Mouse (Mus musculus): ENCODE measurements around the gene Pax5.

Gene Pax5

GRCm38 (mm10) chr4:44664004-44664766, 46.1 kb downstream of the Pax5 start:
- peak; percentile 23 for DNase-seq

DNA sequence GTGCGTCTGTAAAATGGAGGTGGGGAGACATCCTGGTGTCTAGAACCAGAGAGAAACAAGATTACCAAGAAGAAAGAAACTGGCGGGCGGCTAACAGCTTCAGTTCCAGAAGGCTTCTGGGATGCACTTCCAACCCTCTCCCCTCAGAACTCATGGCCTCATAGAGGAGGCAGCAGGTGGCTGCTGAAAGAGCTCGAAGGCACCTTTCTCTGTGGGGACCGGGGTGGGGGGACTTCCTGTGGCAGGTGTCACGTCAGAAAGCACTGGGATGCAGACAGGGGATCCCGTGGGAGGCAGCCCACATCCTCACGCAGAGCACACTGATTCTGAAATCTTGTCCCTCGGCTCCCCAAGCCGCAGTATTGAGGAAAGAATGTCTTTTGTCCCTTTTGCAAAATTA, 46.8 kb downstream of the Pax5 start:
- DNase-seq = no peak

- DNase-seq = no peak
Measured at GRCm38 (mm10) chr4:44645181-44645580, 65.1 kb downstream of the Pax5 start.

GRCm38 (mm10) chr4:44641831-44642587, 68.3 kb downstream of the Pax5 start:
- no peak for DNase-seq

DNA sequence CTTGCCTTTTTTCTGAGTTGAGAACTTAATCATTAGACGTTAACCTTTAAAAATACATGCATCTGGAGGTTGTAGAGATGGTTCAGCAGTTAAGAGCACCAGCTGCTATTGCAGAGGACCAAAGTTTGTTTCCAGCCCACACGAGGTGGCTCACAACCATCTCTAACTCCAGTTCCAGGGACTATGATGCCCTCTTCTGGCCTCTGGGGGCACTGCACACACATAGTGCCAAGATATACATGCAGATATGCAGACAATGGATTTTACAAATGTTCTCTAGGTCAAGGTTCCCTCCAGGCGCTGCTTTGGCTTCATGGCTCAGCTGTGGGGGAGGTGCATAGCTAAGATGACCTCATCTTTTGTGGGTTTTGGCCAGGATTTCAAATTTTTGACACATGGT, 74.7 kb downstream of the Pax5 start:
- no peak for DNase-seq

DNA sequence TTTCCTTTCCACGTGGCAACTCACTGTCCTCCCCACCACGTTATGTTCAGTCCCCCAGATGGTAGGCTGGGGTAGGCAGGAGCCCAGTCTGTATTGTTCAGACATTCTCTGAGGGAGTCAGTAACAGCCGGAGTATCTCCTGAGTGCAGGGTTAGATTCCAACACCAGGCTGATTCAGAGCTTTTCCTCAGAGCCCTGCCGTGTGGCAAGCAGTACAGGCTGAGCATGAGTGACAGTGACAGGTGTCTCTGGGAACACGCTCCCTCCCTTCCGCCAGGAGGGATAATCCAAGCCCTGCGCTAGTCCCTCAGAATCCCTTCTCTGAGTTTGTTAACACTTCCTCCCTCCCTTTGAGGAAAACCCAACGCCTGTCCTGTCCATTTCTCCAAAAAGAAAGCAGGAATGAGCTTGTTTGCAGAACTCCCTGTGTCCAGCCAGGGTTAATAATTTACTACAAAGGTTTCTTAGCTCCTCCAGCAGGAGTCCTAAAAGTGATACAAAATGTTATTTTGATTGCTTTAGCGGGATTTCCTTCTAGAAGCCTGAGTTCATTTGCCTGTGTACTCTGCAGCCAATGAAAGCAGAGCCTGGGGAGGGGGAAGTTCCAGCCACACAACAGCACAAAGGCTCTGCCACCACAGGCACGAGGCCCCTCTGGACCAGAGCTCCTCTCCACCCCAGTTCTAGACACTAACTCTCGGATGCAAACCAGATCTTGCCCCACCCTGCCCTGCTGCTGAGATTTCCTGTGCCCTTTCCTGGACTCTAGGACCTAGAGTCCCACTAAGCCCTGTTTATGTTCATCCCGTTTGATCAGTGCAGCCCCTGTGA, 76.4 kb downstream of the Pax5 start:
- DNase-seq = no peak

- no peak for DNase-seq
Measured at GRCm38 (mm10) chr4:44630059-44630458, 80.2 kb downstream of the Pax5 start.

DNA sequence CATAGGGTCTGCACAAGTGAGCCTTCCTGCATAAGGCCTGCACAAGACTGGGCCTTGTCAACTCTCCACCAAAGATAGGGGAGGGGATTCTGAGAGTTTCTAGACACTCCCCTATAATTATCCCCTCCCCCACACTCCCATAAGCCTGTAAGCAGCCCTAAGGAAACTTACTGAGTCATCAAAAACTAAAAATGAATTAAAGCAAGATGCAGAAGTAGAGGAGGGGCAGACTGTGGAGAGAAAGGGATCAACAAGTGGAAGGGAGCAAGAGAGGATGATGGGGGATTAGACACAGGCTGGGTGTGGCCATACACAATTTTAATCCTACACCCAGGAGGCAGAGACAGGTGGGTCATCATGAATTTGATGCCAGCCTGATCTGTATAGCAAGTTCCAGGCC, 82.4 kb downstream of the Pax5 start:
- DNase-seq = no peak

DNA sequence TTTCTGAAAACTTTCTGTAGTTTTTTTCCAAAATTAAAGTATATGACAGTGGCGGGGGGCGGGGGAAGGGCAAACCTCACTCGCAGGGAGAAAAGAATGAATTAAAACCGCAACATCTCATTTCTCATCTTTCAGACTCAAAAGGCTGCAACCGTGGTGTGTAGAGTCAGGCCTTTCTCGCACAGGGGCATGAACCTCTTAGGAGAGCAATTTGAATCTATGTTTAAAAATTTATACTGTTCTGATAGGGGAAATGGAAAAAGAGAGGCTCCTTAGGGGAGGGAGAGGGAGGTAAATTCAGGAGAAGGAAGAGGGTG, 85.2 kb downstream of the Pax5 start:
- no peak for DNase-seq

GRCm38 (mm10) chr4:44624232-44625107, 85.8 kb downstream of the Pax5 start:
- DNase-seq = no peak

- no peak for DNase-seq
Measured at GRCm38 (mm10) chr4:44623435-44623727, 86.9 kb downstream of the Pax5 start.

GRCm38 (mm10) chr4:44622682-44623434, 87.4 kb downstream of the Pax5 start:
- DNase-seq = no peak

- no peak for DNase-seq
Measured at GRCm38 (mm10) chr4:44620241-44620640, 90.0 kb downstream of the Pax5 start.

DNA sequence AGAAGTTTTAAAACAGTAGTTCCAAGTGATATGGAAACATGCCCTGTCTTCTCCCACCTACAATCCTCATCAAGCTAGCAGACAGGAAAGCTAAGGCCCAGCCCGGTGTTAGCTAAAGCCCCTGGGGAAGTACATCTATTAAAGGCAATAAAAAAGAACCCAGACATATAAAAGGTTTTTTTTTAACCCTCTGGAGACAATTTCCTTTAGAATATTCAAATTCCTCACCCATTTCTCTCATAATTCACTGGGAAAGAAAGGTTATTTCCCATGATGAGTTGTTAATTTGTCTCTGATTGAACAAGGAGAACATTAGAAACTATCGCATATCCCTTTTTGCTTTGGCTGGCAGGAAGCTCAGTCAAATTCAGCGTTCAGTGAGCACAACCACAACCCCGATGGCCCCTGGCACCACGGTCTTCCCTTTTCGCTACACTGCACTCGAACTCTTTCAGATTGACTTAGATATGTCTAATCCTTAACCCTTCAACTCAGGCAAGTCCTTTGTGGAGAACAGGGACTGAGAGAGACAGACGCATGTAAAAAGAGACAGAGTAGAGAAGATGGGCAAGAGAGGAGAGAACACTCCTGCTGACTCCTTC, 96.1 kb downstream of the Pax5 start:
- DNase-seq = no peak

GRCm38 (mm10) chr4:44612392-44612791, 97.9 kb downstream of the Pax5 start:
- DNase-seq = no peak

GRCm38 (mm10) chr4:44605453-44605852, 104.8 kb downstream of the Pax5 start:
- DNase-seq = no peak

DNA sequence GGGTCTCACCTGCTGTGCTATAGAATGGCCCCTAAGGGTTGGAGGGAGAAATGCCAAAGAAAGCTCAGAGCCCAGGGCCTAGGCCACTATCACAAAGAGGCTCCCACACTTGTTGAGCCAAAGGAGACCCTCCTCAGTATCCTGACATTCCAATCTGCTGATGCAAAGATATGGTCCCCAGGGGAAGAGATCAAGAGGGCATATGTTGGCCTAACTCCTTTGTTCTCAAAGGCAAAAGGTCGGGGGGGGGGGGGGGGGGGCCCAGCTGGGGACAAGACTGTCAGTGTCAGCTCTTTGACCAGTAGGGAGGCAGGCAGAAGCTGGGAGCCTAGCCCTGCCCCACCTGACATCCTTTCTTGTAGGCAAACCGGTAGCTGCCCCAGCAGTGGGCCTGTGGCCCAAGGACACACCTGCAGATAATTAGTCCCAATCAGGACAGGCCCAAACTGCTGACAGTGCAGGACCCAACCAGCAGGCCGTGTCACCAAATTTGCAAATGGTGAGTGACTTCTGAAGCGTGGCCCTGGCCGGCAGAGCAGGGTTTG, 108.0 kb downstream of the Pax5 start:
- no peak for DNase-seq

DNA sequence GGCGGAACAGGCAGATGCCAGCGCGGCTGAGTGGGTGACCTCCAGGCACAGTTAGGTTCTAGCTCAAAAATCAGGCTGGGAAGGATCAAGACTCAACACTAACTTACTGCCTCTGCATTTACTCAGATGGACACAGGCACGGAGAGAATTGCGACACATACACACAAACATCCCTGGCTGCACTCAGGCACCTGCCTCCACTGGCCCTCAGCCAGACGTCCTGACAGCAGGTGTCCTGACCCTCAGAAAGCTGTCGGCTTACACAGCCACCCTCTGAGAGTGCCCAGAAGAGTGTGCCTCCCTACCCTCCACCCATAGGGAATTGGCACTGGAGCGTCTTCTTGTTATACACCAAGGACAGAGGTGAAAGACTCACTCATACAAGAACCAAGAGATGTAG, 108.9 kb downstream of the Pax5 start:
- DNase-seq = peak; percentile 34

DNA sequence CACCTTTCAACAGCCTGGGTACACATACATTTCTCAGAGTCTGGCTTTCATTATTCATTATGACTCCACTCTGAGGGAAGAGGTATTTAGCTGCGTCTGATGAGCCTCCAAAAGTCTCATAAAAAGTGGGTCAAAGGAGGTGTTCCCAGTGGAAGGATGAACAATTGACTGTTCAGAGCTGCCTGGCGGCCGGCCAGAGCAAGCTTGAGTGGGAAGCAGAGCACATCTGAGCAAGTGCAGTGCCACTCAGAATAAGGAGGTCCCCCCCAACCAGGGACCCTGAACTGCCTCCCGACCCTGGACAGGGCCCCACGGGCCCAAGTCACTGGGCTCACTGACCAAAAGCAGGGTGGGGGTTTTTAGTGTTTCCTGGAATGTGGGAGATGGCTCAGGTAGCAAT, 109.4 kb downstream of the Pax5 start:
- peak; percentile 27 for DNase-seq

- DNase-seq = peak; percentile 82
Measured at GRCm38 (mm10) chr4:44597965-44598364, 112.3 kb downstream of the Pax5 start.

- DNase-seq = no peak
Measured at GRCm38 (mm10) chr4:44593091-44593490, 117.2 kb downstream of the Pax5 start.

Data from cerebellum, adult 9-11 months (tissue).